Mouse (Mus musculus) liver, postnatal 0 days (tissue): ENCODE results near the gene Gm19345. TPM values are rescaled to one million over a fixed set of nuclear protein-coding genes. Genes with fewer than 3 reads are reported as not detected.

Experiments used
- ATAC-seq: fragments of 200-750 bp; cut with Nextera tagmentation; 2 replicates; pipeline ENCODE4 v1.8.0; 2017; ENCODE audit warnings: mild to moderate bottlenecking, moderate library complexity
- DNase-seq: peaks from one replicate; pipeline ENCODE4 v3.0.0-alpha.2; 2016
- H3K27ac ChIP-seq: fragments of 300-500 bp; sonication (generic); 2 replicates; pipeline ENCODE4 v1.5.1; 2014; ENCODE audit warnings: antibody characterized with exemption, moderate library complexity, mild to moderate bottlenecking, low read depth
- H3K27me3 ChIP-seq: fragments of 300-500 bp; sonication (generic); 2 replicates; pipeline ENCODE4 v1.6.1; 2014; ENCODE audit warnings: low read length, control low read depth, mixed read lengths; ENCODE audit not compliant: insufficient read depth
- H3K36me3 ChIP-seq: fragments of 300-500 bp; sonication (generic); replicated peaks from 2 replicates; pipeline ENCODE4 v1.6.1; 2014; ENCODE audit warnings: mild to moderate bottlenecking, control low read depth, low read length, moderate library complexity, mixed read lengths; ENCODE audit not compliant: insufficient read depth
- H3K4me1 ChIP-seq: fragments of 300-500 bp; sonication (generic); 2 replicates; pipeline ENCODE4 v1.6.1; 2014; ENCODE audit warnings: antibody characterized with exemption, mild to moderate bottlenecking, control low read depth; ENCODE audit not compliant: insufficient read depth
- H3K4me2 ChIP-seq: fragments of 300-500 bp; sonication (generic); 2 replicates; pipeline ENCODE4 v1.6.1; 2014; ENCODE audit warnings: low read depth, mild to moderate bottlenecking, low read length, moderate library complexity, mixed read lengths
- H3K4me3 ChIP-seq: fragments of 300-500 bp; sonication (generic); 2 replicates; pipeline ENCODE4 v1.5.1; 2014; ENCODE audit warnings: low read depth, low read length
- H3K9ac ChIP-seq: fragments of 300-500 bp; sonication (generic); replicated peaks from 2 replicates; pipeline ENCODE4 v1.6.1; 2014; ENCODE audit warnings: mild to moderate bottlenecking, moderate library complexity
- H3K9me3 ChIP-seq: fragments of 300-500 bp; sonication (generic); 2 replicates; pipeline ENCODE4 v1.6.1; 2016; ENCODE audit warnings: mild to moderate bottlenecking, control low read depth, low read length, mixed read lengths
- CTCF ChIP-seq: sonication (generic); IDR thresholded peaks from 2 replicates; pipeline ENCODE4 v1.5.1; 2016; ENCODE audit warnings: antibody characterized with exemption, low read depth
- EP300 ChIP-seq: IDR thresholded peaks from 2 replicates; pipeline ENCODE4 v1.6.1; 2016; ENCODE audit warnings: antibody characterized with exemption, low read depth, mild to moderate bottlenecking
- WGBS: fragments of 180-500 bp; shearing (Covaris S2); extraction: QIAGEN DNeasy Blood & Tissue Kit; methylation state at CpG from one replicate; pipeline ENCODE4 v1.1.7; 2014; ENCODE audit not compliant: insufficient replicate concordance; 5-methylcytosine and 5-hydroxymethylcytosine counted together
- polyA plus RNA-seq: library from polyadenylated mRNA; unstranded; fragments of >200 nt; fragmentation: Nextera tagmentation; extraction: Ambion mirVana; gene quantifications from 2 replicates; pipeline ENCODE4 v1.2.1, GENCODE M21; 2015

Gene Gm19345
- polyA plus RNA-seq, 1 experiment from 2014 or later: 0.18 TPM

- WGBS: 32% methylated on average over 3 of the region's 3 CpGs
- TF ChIP-seq CTCF (no peak), EP300 (no peak)
- Histone ChIP-seq H3K36me3 (no peaks in the 10 kb centered on the region), H3K9ac (no peak overlapping the region), H3K27ac (no peak overlapping the region), H3K4me2 (no peak overlapping the region), H3K9me3 (no peaks in the 10 kb centered on the region), H3K4me3 (no peak overlapping the region), H3K27me3 (no peaks in the 10 kb centered on the region), H3K4me1 (peaks cover 18% of the 10 kb centered on the region)
- ATAC-seq (no peak), DNase-seq (no peak)
Observed at GRCm38 (mm10) chr7:19836843-19837242, 15.0 kb upstream of the Gm19345 start.

- Histone ChIP-seq H3K27ac (peak overlapping the region; percentile 87), H3K36me3 (no peaks in the 10 kb centered on the region), H3K9me3 (no peaks in the 10 kb centered on the region), H3K27me3 (no peaks in the 10 kb centered on the region), H3K9ac (peak overlapping the region; percentile 16; the same call in 1 of the 2 replicates), H3K4me3 (no peak overlapping the region), H3K4me1 (peaks cover 37% of the 10 kb centered on the region), H3K4me2 (no peak overlapping the region)
- no peak for DNase-seq
- no peak for TF ChIP-seq EP300
- TF ChIP-seq CTCF: no peak
- 63% methylated on average over 4 of the region's 4 CpGs for WGBS
- ATAC-seq: no peak
Observed at GRCm38 (mm10) chr7:19840371-19840770, 11.4 kb upstream of the Gm19345 start.

GRCm38 (mm10) chr7:19840936-19841335 is 10.9 kb upstream of the Gm19345 start:
- Histone ChIP-seq H3K4me1 (peaks cover 37% of the 10 kb centered on the region), H3K27ac (peak overlapping the region; percentile 87), H3K9me3 (no peaks in the 10 kb centered on the region), H3K36me3 (no peaks in the 10 kb centered on the region), H3K27me3 (no peaks in the 10 kb centered on the region), H3K9ac (no peak overlapping the region), H3K4me2 (no peak overlapping the region), H3K4me3 (no peak overlapping the region)
- TF ChIP-seq CTCF (no peak), EP300 (no peak)
- no peak for DNase-seq
- WGBS: 69% methylated on average over 3 of the region's 3 CpGs
- no peak for ATAC-seq

DNA sequence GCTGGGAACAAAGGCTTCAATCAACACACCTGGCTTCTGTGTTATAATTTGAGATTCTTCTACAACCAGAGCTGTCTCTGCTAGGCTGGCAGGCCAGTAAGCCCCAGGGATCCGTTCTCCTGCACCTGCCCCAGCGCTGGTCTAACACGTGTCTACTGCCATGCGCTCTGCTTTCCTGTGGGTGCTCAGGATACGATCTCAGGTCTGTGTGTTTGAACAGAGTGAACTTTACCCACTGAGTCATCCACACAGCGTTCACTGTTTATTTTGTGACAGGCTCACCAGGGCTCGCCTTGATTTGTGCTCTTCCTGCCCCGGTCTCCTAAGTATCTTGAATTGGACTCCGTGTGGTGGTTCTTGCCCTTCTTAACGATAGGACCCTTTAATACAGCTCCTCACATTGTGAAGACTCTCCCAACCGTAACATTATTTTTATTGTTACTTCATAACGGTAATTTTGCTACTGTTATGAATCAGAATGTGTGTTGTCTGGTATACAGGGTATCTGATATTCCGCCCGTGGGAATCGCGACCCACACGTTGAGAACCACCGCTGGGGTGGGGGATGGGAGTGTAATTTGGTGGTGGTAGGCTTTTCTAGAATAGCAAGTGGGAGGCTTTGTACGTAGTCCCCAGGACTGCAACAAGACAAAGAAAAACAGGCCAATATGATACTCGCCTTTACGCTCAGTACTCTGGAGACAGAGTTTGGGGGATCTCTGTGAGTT is 10.0 kb upstream of the Gm19345 start:
- peak; percentile 88 for ATAC-seq
- no peaks in the 10 kb centered on the region for H3K9me3 ChIP-seq
- no peak overlapping the region for H3K4me2 ChIP-seq
- no peaks in the 10 kb centered on the region for H3K27me3 ChIP-seq
- WGBS: 58% methylated on average over 21 of the region's 21 CpGs
- TF ChIP-seq CTCF: no peak
- 0 out of 2 replicates have a peak, but pooled peaks have one; percentile 6 for TF ChIP-seq EP300
- DNase-seq: peak; percentile 57
- no peaks in the 10 kb centered on the region for H3K36me3 ChIP-seq
- H3K4me1 ChIP-seq: peaks cover 37% of the 10 kb centered on the region
- peak overlapping the region; percentile 87 for H3K27ac ChIP-seq
- no peak overlapping the region for H3K4me3 ChIP-seq
- no peak overlapping the region for H3K9ac ChIP-seq

GRCm38 (mm10) chr7:19842885-19843504 is 8.8 kb upstream of the Gm19345 start:
- no peak overlapping the region for H3K4me3 ChIP-seq
- DNase-seq: peak; percentile 62
- 0 out of 2 replicates have a peak overlapping the region, but pooled peaks have one; percentile 32 for H3K4me2 ChIP-seq

GRCm38 (mm10) chr7:19843561-19843960 is 8.2 kb upstream of the Gm19345 start:
- Histone ChIP-seq H3K4me2 (peak overlapping the region; percentile 32; the same call in 1 of the 2 replicates), H3K9ac (0 out of 2 replicates have a peak overlapping the region, but pooled peaks have one; percentile 26), H3K27me3 (no peaks in the 10 kb centered on the region), H3K9me3 (no peaks in the 10 kb centered on the region), H3K4me3 (no peak overlapping the region), H3K36me3 (no peaks in the 10 kb centered on the region), H3K27ac (peak overlapping the region; percentile 78), H3K4me1 (peaks cover 39% of the 10 kb centered on the region)
- TF ChIP-seq CTCF (peak; percentile 94), EP300 (peak; percentile 17; the same call in 1 of the 2 replicates)
- WGBS: 7% methylated on average over 11 of the region's 11 CpGs
- DNase-seq (peak; percentile 82), ATAC-seq (peak; percentile 72)

More at GRCm38 (mm10) chr7:19842885-19843504, 8.8 kb upstream of the Gm19345 start:
- Histone ChIP-seq H3K9me3 (no peaks in the 10 kb centered on the region), H3K27me3 (no peaks in the 10 kb centered on the region), H3K4me1 (peaks cover 39% of the 10 kb centered on the region), H3K27ac (peak overlapping the region; percentile 78), H3K36me3 (no peaks in the 10 kb centered on the region), H3K9ac (no peak overlapping the region)
- WGBS: 35% methylated on average over 19 of the region's 19 CpGs
- ATAC-seq: peak; percentile 62
- TF ChIP-seq CTCF (no peak), EP300 (no peak)
